Mouse (Mus musculus): ENCODE data around the gene Lsm4. TPM values are rescaled to one million over a fixed set of nuclear protein-coding genes. Genes with fewer than 3 reads are reported as not detected.

Lsm4 gene
- polyA plus RNA-seq, 1 experiment from 2014 or later: 303 TPM

DNA sequence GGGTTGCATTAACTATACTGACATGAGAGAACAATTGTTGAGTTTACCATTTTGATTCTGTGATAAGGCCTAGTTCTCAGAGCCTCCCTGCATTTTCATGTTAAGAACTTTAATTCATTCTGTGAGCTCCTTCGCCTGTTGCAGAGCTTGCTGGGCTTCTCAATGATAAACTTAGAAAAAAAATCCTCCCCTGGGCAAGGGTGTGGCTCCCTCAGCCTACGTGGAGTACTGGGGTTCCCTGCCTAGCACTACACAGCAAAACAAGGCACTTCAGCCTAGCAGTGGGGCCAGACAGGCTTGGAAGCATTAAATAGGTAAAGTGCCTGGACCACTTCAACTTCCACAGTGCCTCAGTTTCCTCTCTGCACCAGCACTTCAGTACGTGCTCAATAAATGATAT, 8.4 kb downstream of the Lsm4 start:
- no peaks in the 10 kb centered on the region for H3K27me3 ChIP-seq
- H3K4me3 ChIP-seq: no peak overlapping the region
- peaks cover 9% of the 10 kb centered on the region for H3K4me1 ChIP-seq
- 66% methylated on average over 3 of the region's 3 CpGs for WGBS
- H3K4me2 ChIP-seq (replicated peaks): no peak overlapping the region
- no peaks in the 10 kb centered on the region for H3K9me3 ChIP-seq
- H3K36me3 ChIP-seq: peaks cover 37% of the 10 kb centered on the region
- no peak overlapping the region for H3K9ac ChIP-seq
- no peak overlapping the region for H3K27ac ChIP-seq
- no peak for ATAC-seq (ENCODE audit: insufficient number of reproducible peaks, insufficient read depth, low FRiP score, low TSS enrichment)

- peaks cover 9% of the 10 kb centered on the region for H3K4me1 ChIP-seq
- WGBS: 2% methylated on average over 19 of the region's 19 CpGs
- peaks cover 39% of the 10 kb centered on the region for H3K36me3 ChIP-seq
- H3K4me3 ChIP-seq: 0 out of 2 replicates have a peak overlapping the region, but pooled peaks have one; percentile 6
- no peaks in the 10 kb centered on the region for H3K27me3 ChIP-seq
- H3K27ac ChIP-seq: peak overlapping the region; percentile 30; the same call in 1 of the 2 replicates
- peak overlapping the region; percentile 47 for H3K9ac ChIP-seq
- ATAC-seq (ENCODE audit: insufficient number of reproducible peaks, insufficient read depth, low FRiP score, low TSS enrichment): no peak
- H3K4me2 ChIP-seq (replicated peaks): peak overlapping the region; percentile 39
- H3K9me3 ChIP-seq: no peaks in the 10 kb centered on the region
Measured at GRCm38 (mm10) chr8:70682193-70682592, 9.1 kb downstream of the Lsm4 start.

- no peaks in the 10 kb centered on the region for H3K27me3 ChIP-seq
- ATAC-seq (ENCODE audit: insufficient number of reproducible peaks, insufficient read depth, low FRiP score, low TSS enrichment): no peak
- peak overlapping the region; percentile 47 for H3K9ac ChIP-seq
- peak overlapping the region; percentile 39 for H3K4me2 ChIP-seq (replicated peaks)
- WGBS: 51% methylated on average over 3 of the region's 3 CpGs
- 0 out of 2 replicates have a peak overlapping the region, but pooled peaks have one; percentile 6 for H3K4me3 ChIP-seq
- H3K36me3 ChIP-seq: peaks cover 34% of the 10 kb centered on the region
- H3K27ac ChIP-seq: peak overlapping the region; percentile 30; the same call in 1 of the 2 replicates
- H3K4me1 ChIP-seq: peaks cover 9% of the 10 kb centered on the region
- no peaks in the 10 kb centered on the region for H3K9me3 ChIP-seq
Measured at GRCm38 (mm10) chr8:70682692-70683091, 9.6 kb downstream of the Lsm4 start.

GRCm38 (mm10) chr8:70684291-70684690, 11.2 kb downstream of the Lsm4 start:
- no peak overlapping the region for H3K4me2 ChIP-seq (replicated peaks)
- no peak for ATAC-seq (ENCODE audit: insufficient number of reproducible peaks, insufficient read depth, low FRiP score, low TSS enrichment)
- no peak overlapping the region for H3K27ac ChIP-seq
- WGBS: 48% methylated on average over 7 of the region's 7 CpGs
- no peaks in the 10 kb centered on the region for H3K27me3 ChIP-seq
- no peak overlapping the region for H3K9ac ChIP-seq
- no peak overlapping the region for H3K4me3 ChIP-seq
- peaks cover 18% of the 10 kb centered on the region; the same call in 1 of the 2 replicates for H3K36me3 ChIP-seq
- no peaks in the 10 kb centered on the region for H3K9me3 ChIP-seq
- peaks cover 9% of the 10 kb centered on the region for H3K4me1 ChIP-seq

DNA sequence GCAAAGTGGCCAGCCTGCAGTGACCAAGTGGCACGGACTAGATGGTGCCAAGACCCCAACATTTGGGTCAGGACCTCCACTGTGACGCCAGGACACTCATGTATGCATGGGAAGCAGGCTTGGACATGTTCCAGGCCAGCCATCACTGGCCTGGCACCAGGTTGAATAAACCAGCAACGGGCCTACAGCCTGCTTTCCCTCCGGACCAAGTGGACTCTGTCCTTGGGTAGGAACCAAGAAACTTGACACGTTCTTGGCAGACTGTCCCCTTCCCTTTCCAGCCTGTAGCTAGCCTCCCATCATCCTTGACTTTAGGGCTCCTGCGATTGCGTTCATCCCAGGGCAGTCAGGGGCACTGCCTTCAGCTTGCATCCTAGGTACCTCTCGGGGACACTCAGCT, 14.5 kb downstream of the Lsm4 start:
- peaks cover 21% of the 10 kb centered on the region for H3K4me1 ChIP-seq
- H3K4me2 ChIP-seq (replicated peaks): no peak overlapping the region
- ATAC-seq (ENCODE audit: insufficient number of reproducible peaks, insufficient read depth, low FRiP score, low TSS enrichment): no peak
- WGBS: 90% methylated on average over 8 of the region's 8 CpGs
- H3K27ac ChIP-seq: no peak overlapping the region; the same call in 1 of the 2 replicates
- no peaks in the 10 kb centered on the region for H3K9me3 ChIP-seq
- H3K27me3 ChIP-seq: no peaks in the 10 kb centered on the region
- H3K9ac ChIP-seq: no peak overlapping the region
- H3K4me3 ChIP-seq: no peak overlapping the region
- 0 out of 2 replicates have a peak, but pooled peaks cover 6% of the 10 kb centered on the region for H3K36me3 ChIP-seq

DNA sequence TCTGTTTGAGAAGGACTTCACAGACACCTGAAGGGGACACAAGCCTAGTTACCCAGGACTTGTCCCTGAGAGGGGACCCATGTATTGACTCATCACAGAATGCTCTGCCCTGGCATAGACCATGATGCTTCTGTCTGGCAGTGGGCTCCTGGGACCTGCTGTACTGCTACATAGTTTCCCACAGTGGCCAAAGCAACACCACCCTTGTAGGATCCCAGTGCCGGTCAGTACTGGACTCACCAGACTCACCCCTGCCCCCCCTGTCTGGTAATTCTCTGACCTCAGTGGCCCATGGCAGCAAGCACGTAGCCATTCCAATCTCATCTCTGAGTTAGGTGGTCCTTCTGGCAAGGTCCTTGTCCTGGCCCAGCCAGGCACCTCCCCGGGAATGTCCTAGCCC, 15.1 kb downstream of the Lsm4 start:
- no peak overlapping the region for H3K4me3 ChIP-seq
- H3K4me2 ChIP-seq (replicated peaks): no peak overlapping the region
- no peaks in the 10 kb centered on the region for H3K27me3 ChIP-seq
- H3K9ac ChIP-seq: no peak overlapping the region
- 0 out of 2 replicates have a peak, but pooled peaks cover 6% of the 10 kb centered on the region for H3K36me3 ChIP-seq
- no peaks in the 10 kb centered on the region for H3K9me3 ChIP-seq
- WGBS: 90% methylated on average over 3 of the region's 3 CpGs
- H3K4me1 ChIP-seq: peaks cover 19% of the 10 kb centered on the region
- no peak for ATAC-seq (ENCODE audit: insufficient number of reproducible peaks, insufficient read depth, low FRiP score, low TSS enrichment)
- peak overlapping the region; percentile 17; the same call in 1 of the 2 replicates for H3K27ac ChIP-seq

DNA sequence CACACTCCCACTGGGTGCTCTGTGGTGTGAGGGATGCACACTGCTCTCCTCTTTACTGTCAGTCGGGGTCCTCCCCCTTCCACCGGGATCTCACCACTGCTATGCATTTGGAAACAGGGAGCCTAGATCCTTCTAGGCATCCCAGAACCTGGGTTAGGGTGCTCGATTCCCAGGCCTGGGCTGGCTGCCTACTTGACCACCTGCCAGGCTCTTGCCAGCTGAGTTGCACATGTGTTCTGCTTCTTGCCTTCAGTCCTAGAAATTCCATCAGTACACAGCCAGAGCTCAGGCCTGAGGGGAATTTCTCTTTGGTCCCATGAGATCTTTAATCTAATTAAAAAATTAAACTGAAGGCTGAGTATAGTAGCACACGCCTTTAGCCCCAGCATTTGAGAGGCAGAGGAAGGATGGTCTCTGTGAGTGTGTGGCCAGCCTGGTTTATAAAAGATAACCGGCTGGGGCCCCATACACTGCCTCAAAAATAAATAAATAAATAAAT, 16.9 kb downstream of the Lsm4 start:
- Histone ChIP-seq H3K36me3 (0 out of 2 replicates have a peak, but pooled peaks cover 6% of the 10 kb centered on the region), H3K9me3 (no peaks in the 10 kb centered on the region), H3K4me1 (peaks cover 22% of the 10 kb centered on the region), H3K4me3 (no peak overlapping the region), H3K9ac (no peak overlapping the region), H3K27ac (peak overlapping the region; percentile 2; the same call in 1 of the 2 replicates), H3K4me2 (replicated peaks) (no peak overlapping the region), H3K27me3 (no peaks in the 10 kb centered on the region)
- no peak for ATAC-seq (ENCODE audit: insufficient number of reproducible peaks, insufficient read depth, low FRiP score, low TSS enrichment)
- WGBS: 68% methylated on average over 5 of the region's 5 CpGs

DNA sequence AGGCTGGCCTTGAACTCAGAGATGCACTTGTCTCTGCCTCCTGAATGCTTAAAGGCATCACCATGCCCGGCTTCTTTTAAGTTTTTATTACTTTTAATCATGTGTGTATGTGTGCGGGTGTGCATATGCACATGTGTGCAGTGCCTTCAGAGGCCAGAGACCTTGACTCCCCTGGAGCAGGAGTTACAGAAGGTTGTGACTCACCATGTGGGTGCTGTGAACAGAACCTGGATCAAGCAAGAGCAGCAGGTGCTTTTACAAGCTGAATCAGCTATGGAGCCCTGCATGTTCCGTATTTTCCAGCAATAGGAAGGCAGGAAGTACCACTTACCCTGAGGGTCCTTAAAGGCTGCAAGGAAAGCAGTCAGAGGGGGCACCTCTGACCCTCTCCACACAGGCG, 18.2 kb downstream of the Lsm4 start:
- H3K4me1 ChIP-seq: peaks cover 33% of the 10 kb centered on the region
- ATAC-seq (ENCODE audit: insufficient number of reproducible peaks, insufficient read depth, low FRiP score, low TSS enrichment): no peak
- H3K4me3 ChIP-seq: peak overlapping the region; percentile 25
- WGBS: 46% methylated on average over 4 of the region's 4 CpGs
- peak overlapping the region; percentile 81 for H3K27ac ChIP-seq
- H3K27me3 ChIP-seq: no peaks in the 10 kb centered on the region
- peak overlapping the region; percentile 54 for H3K4me2 ChIP-seq (replicated peaks)
- no peaks in the 10 kb centered on the region for H3K9me3 ChIP-seq
- peak overlapping the region; percentile 51 for H3K9ac ChIP-seq
- H3K36me3 ChIP-seq: 0 out of 2 replicates have a peak, but pooled peaks cover 5% of the 10 kb centered on the region

- H3K9ac ChIP-seq: peak overlapping the region; percentile 51
- WGBS: 0% methylated on average over 12 of the region's 20 CpGs
- ATAC-seq (ENCODE audit: insufficient number of reproducible peaks, insufficient read depth, low FRiP score, low TSS enrichment): peak; percentile 58; the same call in 1 of the 2 replicates
Measured at GRCm38 (mm10) chr8:70691727-70692231, 18.7 kb downstream of the Lsm4 start.

DNA sequence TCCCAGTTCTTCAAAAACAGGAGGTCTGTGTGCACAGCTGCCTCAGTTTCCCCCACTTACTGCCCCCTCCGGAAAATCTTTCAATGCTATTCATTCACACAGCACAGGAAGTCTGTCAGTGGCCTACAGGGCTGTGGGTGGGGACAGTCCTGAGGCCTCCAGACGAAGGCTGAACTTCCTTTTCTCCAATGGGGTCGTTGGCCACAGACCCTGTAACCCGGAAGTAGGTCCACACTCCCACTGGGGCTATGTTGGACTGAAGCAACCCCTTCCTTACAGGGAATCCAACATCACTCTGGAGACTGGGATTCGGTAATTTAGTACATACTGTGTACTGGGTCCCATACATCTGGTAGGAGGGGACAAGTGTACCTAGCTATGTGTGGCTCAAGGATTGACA, 20.6 kb downstream of the Lsm4 start:
- 63% methylated on average over 5 of the region's 5 CpGs for WGBS
- H3K27me3 ChIP-seq: no peaks in the 10 kb centered on the region
- no peak overlapping the region for H3K4me3 ChIP-seq
- peaks cover 52% of the 10 kb centered on the region for H3K4me1 ChIP-seq
- no peak overlapping the region for H3K9ac ChIP-seq
- no peaks in the 10 kb centered on the region for H3K36me3 ChIP-seq
- peak overlapping the region; percentile 19; the same call in 1 of the 2 replicates for H3K27ac ChIP-seq
- H3K4me2 ChIP-seq (replicated peaks): no peak overlapping the region
- H3K9me3 ChIP-seq: no peaks in the 10 kb centered on the region
- ATAC-seq (ENCODE audit: insufficient number of reproducible peaks, insufficient read depth, low FRiP score, low TSS enrichment): no peak

More at GRCm38 (mm10) chr8:70691727-70692231, 18.7 kb downstream of the Lsm4 start:
- Histone ChIP-seq H3K27me3 (no peaks in the 10 kb centered on the region), H3K36me3 (no peaks in the 10 kb centered on the region), H3K4me2 (replicated peaks) (peak overlapping the region; percentile 54), H3K4me1 (peaks cover 38% of the 10 kb centered on the region), H3K27ac (peak overlapping the region; percentile 81), H3K9me3 (no peaks in the 10 kb centered on the region), H3K4me3 (peak overlapping the region; percentile 25)

- no peaks in the 10 kb centered on the region for H3K9me3 ChIP-seq
- peaks cover 49% of the 10 kb centered on the region for H3K4me1 ChIP-seq
- H3K9ac ChIP-seq: no peak overlapping the region
- no peak for ATAC-seq (ENCODE audit: insufficient number of reproducible peaks, insufficient read depth, low FRiP score, low TSS enrichment)
- no peaks in the 10 kb centered on the region for H3K36me3 ChIP-seq
- H3K4me3 ChIP-seq: no peak overlapping the region
- WGBS: 26% methylated on average over 32 of the region's 32 CpGs
- peak overlapping the region; percentile 25; the same call in 1 of the 2 replicates for H3K4me2 ChIP-seq (replicated peaks)
- peak overlapping the region; percentile 98 for H3K27ac ChIP-seq
- no peaks in the 10 kb centered on the region for H3K27me3 ChIP-seq
Measured at GRCm38 (mm10) chr8:70695318-70696018, 22.4 kb downstream of the Lsm4 start.
